Mouse (Mus musculus) adipocyte (in vitro differentiated cells): ENCODE results near the gene St6galnac3.

ENCODE experiments used
- DNase-seq: peaks from one replicate; pipeline ENCODE4 v3.0.0-alpha.2; 2016; ENCODE audit warnings: low spot score

Gene St6galnac3

DNA sequence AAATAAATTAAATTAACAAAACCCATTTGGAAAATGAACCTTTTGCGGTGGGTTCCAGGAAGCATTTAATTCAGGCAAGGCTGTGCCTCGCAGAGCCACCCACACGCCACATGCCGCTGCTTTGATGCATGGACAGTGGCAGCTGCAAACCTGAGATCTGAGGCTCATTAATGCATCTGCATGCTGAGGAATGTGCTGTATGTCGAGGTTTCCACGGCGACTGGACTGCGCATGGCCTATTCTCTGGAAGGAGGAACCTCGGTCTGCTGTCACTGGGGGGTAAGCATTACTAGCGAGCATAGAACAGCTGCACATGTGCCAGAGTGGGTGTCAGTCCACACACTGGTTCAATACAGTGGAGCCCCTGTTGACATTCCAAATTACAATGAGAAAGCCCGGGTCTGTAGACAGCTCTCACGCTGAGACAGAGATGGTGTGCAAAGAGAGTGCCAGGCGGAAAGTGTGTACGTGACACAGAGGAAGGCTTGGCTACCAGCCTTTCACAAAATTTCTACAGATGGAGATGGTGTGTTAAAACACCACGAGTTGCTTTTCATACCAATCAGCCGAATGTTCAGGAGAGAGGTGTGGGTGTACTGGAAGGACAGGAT, 447.5 kb downstream of the St6galnac3 start:
- DNase-seq, result no peak

DNA sequence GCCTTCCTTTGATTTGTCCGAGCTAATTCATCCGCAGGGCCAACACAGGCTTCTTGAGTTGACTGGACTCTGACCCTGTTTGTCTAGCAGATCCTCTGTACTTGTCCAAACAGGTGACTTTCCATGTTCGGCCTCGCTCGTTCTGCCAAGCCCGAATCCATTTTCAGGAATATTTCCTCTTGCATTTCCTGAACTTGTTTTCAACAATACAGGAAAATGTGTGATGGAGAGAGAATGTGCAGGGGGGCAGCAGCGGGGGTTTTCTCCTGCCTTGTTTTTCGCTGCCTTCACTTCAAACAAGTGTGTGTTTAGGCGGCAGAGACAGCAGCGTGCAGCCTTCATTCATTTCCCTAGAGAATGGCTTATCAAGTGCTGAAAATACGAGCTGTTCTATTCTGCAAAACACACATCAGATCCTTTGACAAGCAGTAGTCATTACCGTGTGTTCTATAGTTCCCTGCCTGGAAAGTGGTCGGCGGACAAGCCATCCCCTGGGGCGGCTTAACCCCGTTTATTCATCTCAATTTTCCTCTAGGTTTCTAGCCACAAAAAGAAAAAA, 448.1 kb downstream of the St6galnac3 start:
- no peak for DNase-seq

DNA sequence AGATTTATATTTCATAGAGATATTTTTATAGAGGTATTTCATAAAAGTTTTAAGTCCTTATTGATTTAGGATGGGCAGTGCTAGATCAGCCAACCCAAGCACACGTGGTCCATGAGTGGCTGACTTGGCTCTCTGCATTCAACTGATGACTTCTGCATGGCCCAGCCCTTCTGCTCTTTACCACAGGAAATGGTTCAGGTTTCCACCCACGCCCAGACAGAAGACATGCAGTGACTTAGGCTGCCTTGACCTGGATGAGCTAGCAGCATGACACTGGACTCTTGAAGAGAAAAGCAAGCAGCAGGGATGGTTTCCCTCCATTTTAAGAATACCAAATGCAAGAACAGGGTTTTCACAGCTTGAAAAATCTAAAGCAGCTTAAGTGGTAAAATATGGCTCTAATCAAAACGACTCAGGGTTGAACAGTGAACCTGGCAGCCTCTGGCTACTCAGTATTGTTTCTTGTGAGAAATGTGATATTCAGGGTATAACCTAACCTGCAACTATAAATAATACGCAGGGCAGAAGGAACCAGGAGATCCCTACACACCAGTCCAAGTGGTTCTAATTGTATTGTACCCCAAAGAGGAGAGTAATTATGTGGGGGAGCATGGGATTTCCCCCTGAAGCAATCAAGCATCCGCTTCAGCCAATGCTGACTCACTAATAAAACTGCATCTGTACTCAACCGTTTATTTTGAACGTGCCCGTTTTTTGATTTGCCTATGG, 448.7 kb downstream of the St6galnac3 start:
- no peak for DNase-seq

DNA sequence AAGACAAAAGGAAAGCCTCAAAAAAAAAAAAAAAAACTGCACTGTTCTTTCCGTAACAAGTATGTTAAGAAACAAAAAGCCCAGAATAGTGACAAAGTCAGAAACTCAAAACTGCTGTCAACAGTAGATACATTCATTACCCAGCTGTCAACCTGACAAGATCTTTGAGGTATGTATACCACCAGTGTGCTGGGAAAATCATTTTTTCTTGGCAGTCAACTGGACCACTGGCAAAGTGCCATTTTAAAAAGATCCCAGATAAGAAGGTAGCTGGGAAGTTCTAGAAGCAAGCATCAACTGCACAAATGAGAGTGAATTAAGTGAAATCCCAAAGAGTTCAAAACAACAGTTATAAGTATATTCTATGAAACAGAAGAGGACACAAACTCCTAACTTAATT, 452.7 kb downstream of the St6galnac3 start:
- DNase-seq, result no peak

DNA sequence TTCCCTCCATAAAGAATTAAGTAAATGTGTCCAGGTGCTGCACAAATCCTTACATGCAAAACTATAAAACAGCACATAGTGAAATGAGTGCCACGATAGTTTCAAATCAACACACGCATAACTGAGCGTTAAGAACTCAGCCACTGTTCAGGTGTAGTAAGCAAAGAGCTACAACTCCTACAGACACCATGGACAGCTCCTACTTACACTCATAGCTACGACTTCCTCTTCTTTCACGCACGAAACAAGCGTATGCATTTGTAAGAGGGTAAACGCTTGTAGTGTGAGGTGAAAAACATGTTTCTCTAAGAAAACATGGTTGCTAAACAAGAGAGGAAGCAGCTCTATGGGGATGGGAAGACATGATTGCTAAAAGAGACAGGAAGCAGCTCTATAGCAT, 457.6 kb downstream of the St6galnac3 start:
- DNase-seq, result no peak

DNA sequence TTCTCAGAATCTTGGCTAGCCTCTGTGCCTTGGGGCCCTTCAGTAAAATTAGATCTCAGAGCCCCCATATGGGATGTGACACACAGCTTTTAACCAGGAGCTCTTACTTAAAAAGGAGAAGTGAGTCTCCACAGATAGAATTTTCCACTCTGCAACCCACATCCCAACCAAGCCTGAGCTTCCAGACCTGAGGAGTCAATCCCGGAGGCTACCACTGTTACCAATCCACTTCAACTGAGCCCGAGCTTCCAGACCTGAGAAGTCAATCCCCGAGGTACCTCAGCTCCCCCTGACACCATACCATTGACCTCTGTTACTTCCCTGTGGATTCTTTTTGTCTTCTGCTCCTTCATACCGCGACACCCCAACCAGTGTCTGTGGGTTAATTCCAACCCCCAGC, 463.0 kb downstream of the St6galnac3 start:
- no peak for DNase-seq

DNA sequence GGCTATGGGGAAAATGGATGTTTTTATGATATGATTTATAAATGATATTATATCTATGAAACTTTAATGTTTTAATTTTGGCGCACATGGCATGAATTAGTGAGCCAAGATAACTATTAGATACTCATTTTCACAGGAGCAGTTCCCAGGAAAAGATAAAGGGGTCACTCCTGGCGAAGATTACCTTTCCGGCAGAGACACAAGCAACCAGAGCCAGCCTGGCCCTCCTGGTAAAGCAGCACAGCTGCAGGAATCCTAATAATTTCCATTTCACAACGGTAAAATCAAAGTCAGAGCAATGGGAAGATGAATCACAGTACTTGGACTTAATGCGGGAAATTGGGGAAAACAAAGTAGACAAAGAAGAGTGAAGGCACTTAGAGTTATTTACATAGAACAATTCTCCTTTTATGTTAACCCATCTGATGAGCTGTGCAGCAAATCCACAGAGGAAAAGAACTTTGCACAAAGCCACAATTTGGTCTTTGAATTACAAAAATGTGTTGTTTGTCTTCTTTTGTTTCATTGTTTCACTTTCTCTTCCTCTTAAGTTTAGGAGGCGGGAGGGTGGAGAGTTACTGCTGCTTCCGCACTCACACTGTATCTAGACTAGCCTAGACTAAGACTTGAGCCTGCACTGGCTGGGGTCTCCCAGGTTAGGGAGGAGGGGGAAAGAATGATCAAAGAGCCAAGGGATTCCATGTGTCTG, 464.6 kb downstream of the St6galnac3 start:
- no peak for DNase-seq

DNA sequence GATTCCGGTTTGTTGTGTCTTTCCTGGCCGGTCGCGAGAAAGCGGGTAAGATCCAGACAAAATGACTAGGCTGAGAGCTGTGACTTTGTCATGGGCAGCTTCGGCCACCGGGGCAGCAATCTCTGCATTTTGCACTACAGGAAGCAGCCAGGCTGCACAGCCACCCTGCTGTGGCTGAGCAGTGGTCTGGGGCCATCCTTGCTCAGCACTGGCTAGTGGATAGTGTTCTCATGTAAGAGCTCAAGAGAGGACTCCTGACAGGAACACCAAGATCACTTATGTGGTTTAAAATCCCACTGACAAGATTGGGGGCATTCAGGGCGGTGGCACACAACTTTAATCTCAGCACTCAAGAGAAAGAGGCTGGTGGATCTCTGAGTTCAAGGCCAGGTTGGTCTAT, 469.1 kb downstream of the St6galnac3 start:
- no peak for DNase-seq

DNA sequence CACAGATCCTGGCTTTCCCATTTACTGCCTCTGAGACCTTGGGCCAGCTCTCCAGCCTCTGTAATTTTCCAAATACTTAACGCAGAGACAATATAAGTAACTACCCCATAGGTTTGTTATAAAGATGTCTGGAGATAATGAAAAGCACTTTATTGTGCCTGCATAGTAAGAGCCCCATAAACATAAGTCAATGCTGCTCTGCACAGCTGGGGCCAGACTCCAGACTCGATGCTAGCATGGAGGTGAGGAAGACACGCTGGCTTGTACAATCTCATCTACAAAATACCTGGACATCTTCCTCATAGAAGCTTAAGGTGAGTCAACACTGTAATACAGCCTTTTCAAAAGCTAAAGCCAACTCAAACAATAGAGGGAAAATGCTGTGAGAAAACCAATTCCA, 473.3 kb downstream of the St6galnac3 start:
- no peak for DNase-seq

DNA sequence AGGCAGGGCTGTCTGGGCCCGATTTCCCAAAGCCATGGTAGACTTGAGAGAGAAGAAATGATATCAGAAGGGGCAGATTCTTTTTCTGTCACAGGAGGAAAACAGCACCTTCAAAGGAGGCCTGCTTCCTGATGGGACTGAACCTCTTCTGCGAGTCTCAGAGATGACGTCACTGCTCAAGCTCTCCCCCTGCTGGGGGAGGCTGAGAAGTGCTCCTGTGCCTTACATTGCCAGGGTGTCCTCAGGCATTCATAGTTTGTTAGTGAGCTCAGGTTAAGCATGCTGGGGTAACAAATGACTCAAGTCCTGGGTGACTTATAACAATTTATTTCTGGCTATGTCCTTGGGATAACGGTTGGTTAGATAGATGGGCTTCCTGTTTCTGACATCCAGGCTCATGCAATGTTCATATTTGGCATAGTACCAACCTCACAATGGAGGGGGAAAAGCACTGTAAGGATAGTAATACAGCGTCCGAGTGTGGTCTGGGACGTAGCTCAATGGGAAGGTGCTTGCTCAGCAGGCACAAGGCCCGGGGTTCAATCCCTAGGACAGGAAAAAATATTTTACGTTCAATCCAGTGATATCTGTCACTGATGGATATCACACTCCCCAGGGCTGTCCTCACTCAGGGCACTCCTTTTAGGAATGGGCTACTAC, 474.2 kb downstream of the St6galnac3 start:
- DNase-seq, result peak; percentile 14

DNA sequence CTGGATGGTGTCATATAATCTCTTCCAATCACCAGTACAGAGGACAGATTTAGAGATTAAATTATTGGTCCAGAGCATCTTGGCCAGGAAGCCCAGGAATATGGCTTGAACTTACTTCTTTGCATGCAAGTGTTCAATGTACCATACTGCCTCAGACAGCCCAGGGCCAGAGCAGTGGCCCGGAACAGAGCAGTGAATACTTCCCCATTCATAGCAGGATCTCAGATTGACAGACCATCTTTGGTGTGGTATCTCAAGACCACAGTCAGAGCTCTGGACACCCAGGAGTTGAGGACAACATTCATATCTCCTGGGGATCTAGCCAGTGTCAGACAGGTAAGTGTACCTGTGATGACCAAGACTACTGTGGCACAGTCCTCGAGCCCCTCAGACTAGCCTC, 476.1 kb downstream of the St6galnac3 start:
- no peak for DNase-seq

DNA sequence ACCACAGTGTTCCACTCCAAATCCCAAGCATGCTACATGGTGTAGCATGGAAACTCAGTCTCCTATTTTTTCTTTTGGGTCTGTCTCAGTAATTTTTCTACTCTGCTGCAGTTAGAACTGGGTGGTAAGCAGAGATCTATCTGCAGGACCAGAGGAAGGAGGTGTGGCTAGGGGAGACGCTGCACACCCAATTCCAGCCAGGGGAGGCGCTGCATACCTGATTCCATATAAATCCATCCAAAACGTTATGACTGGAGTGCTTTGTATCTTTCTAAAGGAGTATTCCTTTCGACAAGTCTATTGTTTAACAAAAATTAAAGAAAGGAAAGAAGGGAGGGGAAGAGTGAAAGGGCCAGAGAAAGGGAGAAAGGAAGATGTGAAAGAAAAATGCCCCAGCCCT, 476.9 kb downstream of the St6galnac3 start:
- no peak for DNase-seq

DNA sequence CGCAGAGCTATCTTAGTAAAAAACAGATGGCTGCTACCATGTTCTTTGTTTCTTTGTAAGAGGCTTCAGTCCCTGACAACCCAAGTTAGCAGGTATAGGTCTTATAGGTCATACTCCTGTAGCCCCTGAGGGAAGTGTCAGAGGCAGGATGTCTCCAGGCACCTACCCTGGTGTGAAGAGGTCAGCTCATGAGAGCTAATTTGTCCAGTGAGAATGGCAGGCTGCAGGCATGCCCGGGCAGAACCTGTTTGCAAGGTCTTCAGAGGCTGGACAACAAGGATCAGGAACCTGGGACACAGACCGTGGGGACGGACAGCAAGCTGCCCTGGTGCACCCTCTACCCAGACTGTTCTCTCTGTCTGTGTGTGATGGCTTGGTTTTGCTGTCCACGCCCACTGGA, 482.4 kb downstream of the St6galnac3 start:
- no peak for DNase-seq

DNA sequence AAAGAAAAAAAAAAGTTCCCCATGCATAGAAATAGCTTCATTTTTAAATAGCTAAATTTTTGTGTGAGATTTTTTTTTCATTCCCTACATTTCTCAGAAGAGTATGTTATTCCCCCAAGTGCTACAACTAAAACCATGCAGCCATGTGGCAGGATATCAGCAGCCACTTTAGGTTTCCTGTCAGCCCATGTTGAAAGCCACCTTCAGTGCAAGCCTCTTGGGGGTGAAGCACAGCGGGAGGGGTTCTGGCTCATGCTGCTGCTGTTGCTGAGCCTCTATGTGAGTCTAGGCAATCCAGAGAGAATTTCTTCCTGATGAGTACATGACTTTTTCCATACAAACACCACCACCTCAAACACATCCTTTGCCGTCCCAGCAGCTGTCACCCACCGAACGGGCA, 483.8 kb downstream of the St6galnac3 start:
- no peak for DNase-seq

DNA sequence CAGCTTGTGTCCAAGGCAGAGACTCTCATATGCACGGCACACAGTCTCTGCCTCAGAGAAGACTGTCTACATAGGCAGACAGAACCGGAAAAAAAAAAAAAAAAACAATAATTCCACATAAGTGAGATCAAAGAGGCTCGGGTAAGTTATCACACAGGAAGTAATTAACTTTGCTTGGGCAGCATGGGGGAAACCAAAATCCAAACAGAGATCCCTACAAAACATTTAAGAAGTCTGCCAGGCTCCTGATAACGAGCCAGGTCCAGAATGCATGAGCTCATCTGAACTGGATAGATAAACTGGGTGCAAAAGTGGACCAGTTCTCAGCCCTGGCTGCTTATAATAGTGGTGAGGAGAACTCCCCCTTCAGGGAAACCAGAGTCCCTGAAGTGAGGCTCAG, 484.6 kb downstream of the St6galnac3 start:
- DNase-seq, result no peak

DNA sequence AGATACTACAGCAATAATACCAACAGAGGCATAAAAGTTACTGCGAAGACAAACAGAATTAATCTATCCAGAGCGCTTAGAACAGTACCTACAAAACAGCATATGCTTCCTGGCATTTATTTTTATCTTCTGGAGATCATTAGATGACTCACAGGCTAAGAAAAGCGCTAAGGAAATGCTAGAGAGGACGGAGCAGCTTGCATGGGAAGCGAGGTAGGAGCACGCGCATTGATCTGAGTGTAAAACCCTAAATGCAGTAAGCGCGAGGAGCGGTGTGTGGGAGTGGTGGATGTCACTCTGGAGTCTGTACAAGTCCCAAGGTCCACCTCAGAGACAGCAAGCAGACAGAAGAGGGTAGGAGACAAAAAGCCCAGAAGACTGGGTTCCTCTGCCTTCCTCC, 486.6 kb downstream of the St6galnac3 start:
- DNase-seq, result no peak

DNA sequence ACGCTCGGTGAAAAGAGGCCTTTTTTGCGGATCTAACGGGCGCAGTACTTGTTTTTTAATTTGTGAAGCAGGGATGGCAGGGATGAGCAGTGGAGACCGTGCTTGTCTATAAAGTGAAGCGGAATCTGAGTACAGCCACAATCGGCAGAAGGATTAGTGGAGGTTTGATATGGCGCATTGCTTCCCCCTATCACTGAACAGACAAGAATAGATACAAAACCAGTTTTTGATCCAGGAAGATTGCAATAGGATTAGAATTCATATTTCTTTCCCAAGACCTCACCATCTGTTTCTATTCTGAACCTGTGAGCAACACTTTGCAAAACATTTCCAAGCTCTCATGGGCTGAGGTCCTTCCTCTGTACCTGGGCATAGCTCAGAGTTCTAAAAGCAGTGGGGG, 488.7 kb downstream of the St6galnac3 start:
- DNase-seq, result no peak

DNA sequence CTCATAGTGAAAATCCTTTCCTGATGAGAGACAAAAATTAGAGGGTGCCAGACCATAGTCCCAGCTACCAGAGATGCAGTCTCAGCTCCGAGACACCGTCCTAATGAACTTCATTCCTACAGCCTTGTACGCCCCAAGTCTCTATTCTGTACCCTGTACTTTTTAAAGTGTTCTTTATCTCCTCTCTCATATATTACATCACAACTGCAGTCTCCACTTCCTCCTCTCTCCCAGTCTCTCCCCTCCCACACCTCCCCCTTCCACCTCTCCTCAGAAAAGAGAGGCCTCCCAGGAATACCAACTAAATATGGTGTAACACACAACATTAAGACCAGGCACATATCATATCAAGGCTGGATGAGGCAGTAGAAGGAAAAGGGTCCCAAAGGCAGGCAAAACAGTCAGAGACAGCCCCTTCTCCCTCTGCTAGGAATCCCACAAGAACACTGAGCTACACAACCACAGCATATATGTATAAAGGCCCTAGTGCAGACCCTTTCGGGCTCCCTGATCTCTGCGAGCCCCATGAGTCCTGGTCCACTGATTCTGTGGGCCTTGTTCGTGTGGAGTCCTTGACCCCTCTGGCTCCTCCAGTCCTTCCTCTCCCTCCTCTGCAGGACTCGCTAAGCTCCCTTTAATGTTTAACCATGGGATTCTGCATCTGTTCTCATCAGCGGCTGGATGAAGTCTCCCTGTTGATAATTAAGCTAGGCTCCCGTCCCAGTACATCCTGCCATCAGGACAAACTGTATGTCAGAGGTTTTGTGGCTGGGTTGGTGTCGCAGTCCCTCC, 502.2 kb downstream of the St6galnac3 start:
- DNase-seq, result no peak

DNA sequence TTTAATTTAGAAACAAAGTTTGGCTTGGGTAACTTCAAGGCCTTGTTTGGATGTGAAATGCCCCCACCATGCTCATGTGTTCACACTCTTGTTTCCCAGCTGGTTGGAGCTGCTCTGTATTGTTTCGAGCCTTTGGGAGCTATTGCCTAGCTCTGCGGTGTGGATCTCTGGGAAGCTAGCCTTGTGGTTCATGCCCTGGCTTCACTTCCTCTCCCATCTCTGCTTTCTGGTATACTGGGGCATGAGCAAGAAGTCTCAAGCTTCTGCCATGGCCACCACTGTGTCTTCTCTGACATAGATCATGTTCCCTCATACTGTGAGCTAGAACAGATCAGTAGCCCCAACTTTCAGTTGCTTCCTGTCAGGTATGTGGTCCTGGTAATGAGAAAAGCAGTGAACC, 505.6 kb downstream of the St6galnac3 start:
- no peak for DNase-seq

DNA sequence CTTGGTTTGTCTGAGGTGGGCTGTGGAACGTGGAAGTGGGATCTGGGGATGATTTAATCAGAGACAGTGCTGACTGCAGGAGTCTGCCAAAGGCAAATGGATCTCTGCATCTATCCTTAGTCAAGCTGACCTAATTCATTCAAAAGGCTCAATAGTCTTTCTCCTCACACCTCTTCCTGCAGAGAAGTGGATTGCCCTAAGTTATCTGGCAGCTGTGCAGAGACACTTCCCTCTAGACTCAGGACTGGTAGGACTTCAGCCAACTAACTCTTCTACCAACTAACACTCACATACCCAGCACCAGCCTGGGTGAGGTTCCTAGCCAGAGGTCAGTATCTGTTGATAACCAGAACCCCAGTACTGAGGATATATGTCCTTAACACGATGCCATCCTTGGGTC, 516.8 kb downstream of the St6galnac3 start:
- no peak for DNase-seq

DNA sequence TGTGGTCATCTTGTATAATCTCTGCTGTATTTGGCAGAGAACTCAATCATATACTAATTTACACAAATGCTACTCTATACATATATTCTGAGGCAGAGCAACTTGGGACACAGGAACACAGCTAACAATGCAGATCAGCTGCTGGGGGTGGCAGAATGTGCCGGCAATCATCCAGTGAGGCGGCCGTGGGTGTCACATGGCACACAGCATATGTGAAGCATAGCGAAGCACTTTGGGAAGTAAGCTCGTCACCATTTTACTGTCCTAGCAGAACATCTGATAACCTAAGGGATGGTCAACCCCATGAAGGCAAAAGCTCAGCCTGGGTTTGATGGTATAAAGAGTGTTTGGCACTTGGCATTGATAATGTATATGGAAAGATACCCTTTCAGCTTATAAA, 520.9 kb downstream of the St6galnac3 start:
- DNase-seq, result no peak

DNA sequence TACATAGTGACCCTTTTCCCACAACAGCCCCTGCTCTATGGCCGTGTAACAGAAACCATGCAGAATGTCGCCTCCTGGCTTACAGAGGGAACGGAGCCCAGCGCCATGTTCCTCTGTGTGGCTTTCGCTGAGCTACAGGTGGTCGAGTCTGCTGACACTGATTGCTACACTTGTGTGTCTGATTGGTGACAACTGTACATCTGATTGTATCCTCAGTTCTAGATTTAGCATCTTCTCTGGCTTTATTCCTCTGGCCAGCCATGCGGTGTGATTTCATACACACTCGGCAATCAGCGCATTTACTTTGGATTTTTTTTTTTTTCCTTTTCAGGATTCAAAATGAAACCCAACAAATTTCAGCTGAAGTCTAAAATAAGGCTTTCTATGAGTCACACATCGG, 523.1 kb downstream of the St6galnac3 start:
- no peak for DNase-seq
